Mouse (Mus musculus) c-Kit-negative CD71-positive TER-119-positive erythroid progenitor cells, embryonic 14.5 days (primary cell): ENCODE results near the gene Fam160a1.

Experiments used
- DNase-seq: peaks from one replicate; pipeline ENCODE4 v3.0.0-alpha.2; 2013; ENCODE audit warnings: low read depth, low spot score

The Fam160a1 gene

GRCm38 (mm10) chr3:85635126-85635419, 182.0 kb downstream of the Fam160a1 start:
- no peak for DNase-seq

DNA sequence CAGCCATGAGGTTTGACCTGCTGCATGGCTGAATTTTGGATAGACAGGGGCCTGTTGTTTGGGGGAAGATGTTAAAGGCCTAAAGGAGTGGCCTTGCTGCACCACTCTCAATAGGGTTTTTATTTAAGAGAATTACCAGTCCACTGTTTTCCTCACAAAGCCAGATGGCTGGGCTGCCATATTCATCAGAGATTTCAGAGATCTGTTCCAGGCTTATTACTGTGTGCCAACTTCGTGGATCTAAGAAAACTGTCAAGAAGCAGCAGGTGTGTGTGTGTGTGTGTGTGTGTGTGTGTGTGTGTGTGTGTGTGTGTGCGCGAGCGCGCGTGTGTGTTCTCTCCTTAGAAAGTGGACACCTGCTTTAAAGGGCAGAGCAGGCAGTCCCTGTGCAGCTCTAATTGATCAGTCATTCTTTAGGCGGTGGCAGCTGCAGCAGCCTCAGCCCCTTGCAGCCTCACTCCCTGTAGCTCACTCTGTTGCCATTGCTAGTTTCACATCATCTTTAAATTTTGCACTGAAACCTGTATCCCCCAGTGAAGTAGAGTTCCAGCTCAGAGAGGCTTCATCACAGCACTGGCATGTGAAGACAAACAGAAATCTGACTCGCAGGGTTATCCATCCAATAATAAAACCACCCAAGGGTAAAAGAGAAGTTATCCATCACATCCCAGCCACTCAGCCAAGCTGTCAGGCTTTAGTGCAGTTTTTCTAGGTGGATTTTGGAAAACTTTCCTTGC, 182.5 kb downstream of the Fam160a1 start:
- no peak for DNase-seq

- DNase-seq, result no peak
Observed at GRCm38 (mm10) chr3:85633733-85634132, 183.4 kb downstream of the Fam160a1 start.

GRCm38 (mm10) chr3:85629895-85630510, 187.1 kb downstream of the Fam160a1 start:
- DNase-seq, result no peak

GRCm38 (mm10) chr3:85619751-85620150, 197.3 kb downstream of the Fam160a1 start:
- no peak for DNase-seq

- DNase-seq, result no peak
Observed at GRCm38 (mm10) chr3:85619345-85619744, 197.7 kb downstream of the Fam160a1 start.

GRCm38 (mm10) chr3:85618885-85619284, 198.2 kb downstream of the Fam160a1 start:
- no peak for DNase-seq

DNA sequence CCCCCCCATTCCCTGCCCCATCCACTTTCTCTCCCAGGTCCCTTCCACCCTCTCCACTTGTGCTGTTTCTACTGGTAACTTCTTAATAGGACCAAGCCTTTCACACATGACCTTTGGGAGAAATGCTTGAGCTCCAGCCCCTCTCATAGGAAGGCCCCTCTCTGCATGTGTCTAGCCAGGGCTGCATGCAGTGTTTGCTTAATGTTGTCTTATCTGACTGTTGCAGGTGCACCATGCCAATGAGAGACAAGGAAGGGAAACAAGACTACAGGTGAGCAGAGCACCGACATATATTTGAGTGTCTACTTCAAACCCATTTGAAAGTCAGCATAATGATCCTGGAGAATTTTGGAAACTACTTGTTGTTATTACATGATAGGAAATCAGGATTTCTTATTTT, 200.7 kb downstream of the Fam160a1 start:
- no peak for DNase-seq
